Mouse (Mus musculus) CH12.LX (cell line): ENCODE results near the gene Mob4.

Experiments
- ELF1 ChIP-seq: IDR thresholded peaks from 2 replicates; pipeline ENCODE4 v1.6.1; 2014; ENCODE audit warnings: low read depth, mild to moderate bottlenecking, inconsistent platforms, low read length, improper control_type of control experiment
- EP300 ChIP-seq: IDR thresholded peaks from 2 replicates; pipeline ENCODE4 v1.6.1; 2011; ENCODE audit warnings: low read length, improper control_type of control experiment
- HCFC1 ChIP-seq: IDR thresholded peaks from 2 replicates; pipeline ENCODE4 v1.6.1; 2012; ENCODE audit warnings: low read depth, mild to moderate bottlenecking, inconsistent platforms, low read length, improper control_type of control experiment
- MAFK ChIP-seq: IDR thresholded peaks from 2 replicates; pipeline ENCODE4 v1.6.1; 2011; ENCODE audit warnings: low read length, improper control_type of control experiment; ENCODE audit not compliant: insufficient replicate concordance
- MEF2A ChIP-seq: IDR thresholded peaks from 2 replicates; pipeline ENCODE4 v1.6.1; 2014; ENCODE audit warnings: low read depth, mild to moderate bottlenecking, inconsistent platforms, low read length, improper control_type of control experiment, borderline replicate concordance
- POLR2A ChIP-seq: IDR thresholded peaks from 2 replicates; pipeline ENCODE4 v1.6.1; 2011; ENCODE audit warnings: low read depth, mild to moderate bottlenecking, improper control_type of control experiment, low read length
- POLR2AphosphoS2 ChIP-seq: IDR thresholded peaks from 2 replicates; pipeline ENCODE4 v1.6.1; 2011; ENCODE audit warnings: low read depth, low read length, improper control_type of control experiment
- TBP ChIP-seq: conservative IDR thresholded peaks from 2 replicates; pipeline ENCODE4 v1.6.1; 2011; ENCODE audit warnings: low read depth, low read length, improper control_type of control experiment
- USF2 ChIP-seq: conservative IDR thresholded peaks from 2 replicates; pipeline ENCODE4 v1.6.1; 2011; ENCODE audit warnings: low read depth, low read length, improper control_type of control experiment
- ZMIZ1 ChIP-seq: IDR thresholded peaks from 2 replicates; pipeline ENCODE4 v1.6.1; 2012; ENCODE audit warnings: low read depth, mild to moderate bottlenecking, inconsistent platforms, low read length, improper control_type of control experiment

DNA sequence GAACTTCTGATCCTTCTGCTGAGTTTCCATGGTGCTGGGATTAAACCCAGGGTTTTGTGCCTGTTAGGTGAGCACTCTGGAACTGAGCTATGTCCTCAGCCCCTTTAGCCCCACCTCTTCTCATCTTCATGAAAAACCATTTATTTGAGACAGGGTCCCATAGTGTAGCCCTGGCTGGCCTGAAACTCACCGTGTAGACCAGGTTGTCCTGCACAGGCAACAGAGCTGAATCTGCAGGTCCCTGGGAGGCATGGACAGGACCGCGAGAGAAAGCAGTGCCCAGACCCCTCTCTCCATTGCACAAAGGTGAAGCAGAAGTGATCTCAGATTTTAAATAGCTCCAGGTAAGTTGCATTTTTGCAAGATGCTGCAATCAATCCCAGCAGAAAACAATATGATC lies 29.2 kb downstream of the Mob4 start:
- TF ChIP-seq POLR2A, result no peak
- no peak for TF ChIP-seq EP300
- no peak for TF ChIP-seq MEF2A
- TF ChIP-seq USF2, result no peak
- no peak for TF ChIP-seq POLR2AphosphoS2
- TF ChIP-seq HCFC1, result no peak
- no peak for TF ChIP-seq TBP
- TF ChIP-seq ELF1, result no peak
- TF ChIP-seq ZMIZ1, result no peak
- TF ChIP-seq MAFK, result no peak
